Mouse (Mus musculus) adrenal gland (tissue): ENCODE measurements around the gene Trim11.
"Not testable (repeated sequence)": the region's sequence is repeated elsewhere in the genome, so short reads cannot be mapped to it uniquely, and the experiment has no call there.

Experiments
- intact Hi-C: fragments of 180-260 bp; cut with DNase I; formaldehyde crosslinking; loops from one replicate; pipeline ENCODE4 v1.15.1; 2025
- long read RNA-seq, 2 experiments: library from polyadenylated mRNA; unstranded; transcript quantifications; one replicate each; pipeline ENCODE4 v2.0.0; 2020; ENCODE audit warnings: borderline replicate concordance in 1 of 2; ENCODE audit not compliant: insufficient replicate concordance in 1 of 2

Gene Trim11
- long read RNA-seq, experiment 1, partial matches to known transcripts: 2 of 16 reads
- long read RNA-seq, experiment 1, other reads (novel, unspliced or antisense): 14 of 16 reads
- long read RNA-seq, experiment 2, partial matches to known transcripts: 2 of 24 reads
- long read RNA-seq, experiment 2, other reads (novel, unspliced or antisense): 22 of 24 reads

DNA sequence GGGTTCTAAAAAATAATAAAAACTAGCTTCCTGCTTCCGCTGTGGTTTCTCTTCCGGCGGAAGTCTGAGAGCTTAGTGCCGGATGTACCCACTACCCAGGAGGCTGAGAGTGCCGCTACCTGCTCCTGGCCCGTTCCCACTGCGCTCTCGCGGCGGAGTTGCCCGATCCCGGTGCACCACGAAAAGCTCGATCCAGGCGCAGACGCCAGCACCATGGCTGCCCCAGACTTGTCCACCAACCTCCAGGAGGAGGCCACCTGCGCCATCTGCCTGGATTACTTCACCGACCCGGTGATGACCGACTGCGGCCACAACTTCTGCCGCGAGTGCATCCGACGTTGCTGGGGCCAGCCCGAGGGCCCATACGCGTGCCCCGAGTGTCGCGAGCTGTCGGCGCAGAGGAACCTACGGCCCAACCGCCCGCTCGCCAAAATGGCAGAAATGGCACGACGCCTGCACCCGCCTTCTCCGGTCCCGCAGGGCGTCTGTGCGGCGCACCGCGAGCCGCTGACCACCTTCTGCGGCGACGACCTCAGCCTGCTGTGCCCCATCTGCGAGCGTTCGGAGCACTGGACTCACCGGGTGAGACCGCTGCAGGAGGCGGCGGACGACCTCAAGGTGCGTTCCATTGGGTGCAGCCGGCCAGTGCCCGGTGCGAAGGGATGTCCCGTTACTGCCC is at the start of gene Trim11:
Trim11 (plus strand) TSS at position 67 of the 679 bp plus-strand sequence.
- intact Hi-C loops: no loop called here

DNA sequence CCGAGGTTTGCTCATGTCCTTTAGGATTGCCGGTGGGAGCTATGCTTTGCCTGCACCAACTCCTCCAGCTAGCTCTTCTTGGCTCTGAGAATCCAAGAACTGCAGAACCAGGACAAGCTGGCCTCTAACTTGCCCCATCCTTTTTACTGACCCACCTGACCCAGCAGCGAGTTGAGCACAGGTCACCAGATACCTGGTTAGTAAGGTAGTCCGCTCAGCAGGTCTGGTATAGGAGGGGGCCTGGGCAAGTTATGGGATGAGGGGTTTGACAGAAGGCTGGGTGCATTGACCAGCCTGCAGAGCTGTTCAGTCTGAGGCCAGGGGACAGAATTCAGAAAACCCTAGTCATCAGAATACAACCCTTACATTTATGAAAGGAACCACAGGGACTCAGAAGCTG is 48.8 kb upstream of the Trim11 start:
- intact Hi-C loops: no loop called here

DNA sequence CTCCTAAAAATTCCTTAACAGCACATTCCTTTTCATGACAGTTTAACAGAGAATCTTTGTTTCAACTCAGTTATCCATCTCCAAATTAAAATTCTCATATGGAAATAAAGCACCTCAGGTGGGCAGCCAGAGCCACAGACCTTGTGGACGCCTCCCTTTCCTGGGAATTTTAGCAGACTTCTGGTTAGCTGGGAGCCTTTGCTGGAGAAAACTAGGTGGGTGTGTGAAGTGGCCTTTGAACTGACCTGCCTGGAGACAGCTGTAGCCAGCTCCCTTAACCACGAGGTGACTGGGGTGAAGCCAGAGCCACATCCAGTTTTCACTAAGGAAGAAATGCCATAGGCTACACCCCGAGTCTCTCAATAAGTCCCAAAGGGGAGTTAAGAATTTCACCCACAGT is 48.3 kb upstream of the Trim11 start:
- intact Hi-C loops: no loop called here

DNA sequence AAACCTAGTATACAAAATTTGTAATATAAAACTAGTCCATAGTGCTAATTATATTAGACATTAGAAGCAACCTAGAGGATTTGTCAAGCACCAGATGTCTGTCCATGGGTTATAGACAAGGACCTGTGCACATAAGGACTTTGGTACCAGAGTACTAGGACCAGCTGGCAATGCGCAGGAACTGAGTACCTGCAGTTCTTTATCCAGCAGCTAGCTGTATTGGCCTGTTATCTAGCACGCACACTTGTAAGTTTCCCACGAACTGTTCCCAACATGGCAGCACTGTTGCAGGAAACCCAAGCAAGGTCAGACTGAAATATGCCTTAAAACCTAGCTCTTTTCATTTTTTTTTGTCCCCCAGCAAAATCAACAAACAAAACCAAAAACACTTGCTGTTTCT is 47.6 kb upstream of the Trim11 start:
- intact Hi-C loops: no loop called here

DNA sequence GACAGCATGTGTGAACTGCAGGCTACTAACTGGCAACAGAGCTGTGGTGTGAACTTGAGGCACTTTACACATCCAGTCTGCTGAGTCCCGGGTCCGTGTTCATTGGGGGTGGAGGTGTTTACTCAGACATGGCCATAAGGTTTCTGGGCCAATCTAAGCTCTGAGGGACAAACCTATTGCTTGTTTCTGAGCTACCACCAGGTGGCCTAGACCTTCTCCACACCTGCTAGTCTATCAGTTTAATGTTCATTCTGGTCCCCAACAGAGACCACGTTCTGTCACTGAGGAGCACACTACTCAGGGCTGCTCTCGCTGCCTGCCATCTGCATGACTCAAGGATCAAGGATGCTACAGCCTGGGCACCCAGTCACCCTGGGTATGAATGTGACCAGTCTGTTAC is 46.3 kb upstream of the Trim11 start:
- intact Hi-C loops: no loop called here

DNA sequence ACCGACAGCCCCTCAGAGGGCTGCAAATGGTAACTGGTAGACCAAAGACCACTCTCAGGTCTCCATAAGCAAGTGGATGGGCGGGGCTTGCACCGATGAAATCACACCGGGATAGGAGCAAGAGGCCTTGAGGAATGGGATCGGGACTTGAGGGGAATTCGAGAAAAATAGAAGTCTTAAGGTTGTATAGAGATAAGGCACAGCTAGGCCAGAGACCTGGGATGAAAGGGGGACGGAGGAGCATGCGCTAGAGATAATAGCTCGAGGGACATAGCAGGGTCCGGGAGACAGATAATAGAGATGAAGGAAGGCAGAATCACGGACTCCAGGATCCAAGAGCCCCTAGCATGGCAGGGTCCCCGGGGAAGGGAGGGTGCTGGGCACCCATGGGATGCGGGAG is 40.0 kb upstream of the Trim11 start:
- intact Hi-C loops: no loop called here

DNA sequence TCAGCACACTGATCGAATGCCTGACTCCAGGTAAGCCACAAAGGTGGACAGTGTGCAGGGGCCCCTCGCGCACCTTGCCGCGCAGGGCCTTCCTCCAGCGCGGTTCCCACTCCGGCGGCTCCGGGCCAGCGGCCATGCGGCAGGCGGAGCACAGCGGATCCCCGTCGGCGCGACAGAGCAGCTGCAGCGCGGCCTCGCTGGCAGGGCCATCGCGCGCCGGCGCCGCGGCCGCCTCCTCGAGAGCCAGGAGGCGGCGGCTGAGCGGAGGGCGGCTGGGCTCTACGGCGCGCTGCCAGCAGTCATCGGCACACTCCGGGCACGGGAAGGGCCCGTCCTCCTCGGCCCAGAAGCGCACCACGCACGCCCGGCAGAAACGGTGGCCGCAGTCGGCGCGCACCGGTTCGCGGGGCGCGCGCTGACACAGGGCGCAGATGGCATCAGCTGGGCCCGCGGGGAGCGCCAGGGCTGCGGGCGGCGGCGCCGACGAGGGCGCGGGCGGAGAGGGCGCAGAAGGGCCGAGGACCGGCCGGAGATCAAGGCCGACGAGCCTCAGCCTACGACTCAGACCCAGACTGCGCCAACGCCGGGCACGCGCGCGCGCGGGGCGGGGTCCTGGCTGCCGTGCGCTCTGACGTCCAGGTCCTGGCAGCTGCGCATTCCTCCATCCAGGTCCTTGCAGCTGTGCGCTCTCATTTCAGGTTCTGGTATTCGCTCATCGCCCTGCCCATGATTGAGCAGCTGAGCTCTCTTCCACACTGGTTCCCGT is 39.4 kb upstream of the Trim11 start, which contains the start of gene Rnf187:
Rnf187 (minus strand) TSS at position 595 of the 766 bp plus-strand sequence.
- intact Hi-C loops: no loop called here

DNA sequence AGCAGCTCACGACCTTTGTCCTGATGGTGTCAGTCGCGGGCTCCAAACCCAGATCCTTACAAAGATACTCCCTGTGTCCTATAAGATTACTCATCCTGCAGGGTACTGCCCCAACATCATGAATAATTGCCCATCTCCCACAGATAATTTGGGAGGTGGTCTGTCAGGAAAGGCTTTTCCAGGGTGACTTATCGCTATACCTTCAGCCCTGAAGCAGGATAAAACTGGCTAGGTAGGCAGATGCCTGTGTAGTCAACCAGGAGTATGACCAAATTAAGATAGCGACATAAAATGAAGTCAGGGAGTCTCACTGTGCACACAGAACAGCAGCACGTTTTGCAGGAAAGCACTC is 38.8 kb upstream of the Trim11 start:
- intact Hi-C loops: no loop called here

DNA sequence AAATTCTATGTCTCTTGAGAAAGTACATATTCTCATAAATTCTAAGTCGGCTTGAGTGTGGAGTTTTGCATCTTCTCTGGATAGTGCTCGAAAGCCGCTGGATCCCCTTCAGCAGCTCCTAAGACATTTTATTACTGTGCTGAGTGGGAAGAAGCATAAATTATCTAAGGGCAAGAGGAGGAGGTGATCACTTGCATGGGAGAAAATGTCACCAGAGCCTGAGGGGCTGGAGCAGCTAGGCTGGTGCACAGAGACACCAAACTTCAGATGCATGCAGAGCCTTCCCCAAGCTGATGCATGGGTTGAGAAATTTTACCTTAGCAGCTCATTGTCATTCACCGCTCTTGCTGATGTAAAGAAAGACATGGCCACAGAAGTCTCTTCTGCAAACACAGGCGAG is 33.8 kb upstream of the Trim11 start:
- intact Hi-C loops: no loop called here

DNA sequence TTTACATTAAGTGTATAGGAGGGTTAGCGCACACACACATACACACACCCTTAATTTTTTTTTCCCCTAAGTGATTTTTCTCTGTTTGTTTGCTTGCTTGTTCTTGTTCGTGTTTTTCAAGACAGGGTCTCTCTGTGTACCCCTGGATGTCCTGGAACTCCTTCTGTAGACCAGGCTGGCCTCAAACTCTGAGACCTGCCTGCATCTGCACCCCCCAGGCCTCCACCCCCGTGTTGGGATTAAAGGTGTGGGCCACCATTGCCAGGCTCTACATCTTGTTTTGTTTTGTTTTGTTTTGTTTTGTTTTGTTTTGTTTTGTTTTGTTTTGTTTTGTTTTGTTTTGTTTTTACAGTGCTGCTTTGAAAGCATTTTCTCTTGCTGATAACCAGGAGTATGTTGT is 30.6 kb upstream of the Trim11 start:
- intact Hi-C loops: no loop called here

DNA sequence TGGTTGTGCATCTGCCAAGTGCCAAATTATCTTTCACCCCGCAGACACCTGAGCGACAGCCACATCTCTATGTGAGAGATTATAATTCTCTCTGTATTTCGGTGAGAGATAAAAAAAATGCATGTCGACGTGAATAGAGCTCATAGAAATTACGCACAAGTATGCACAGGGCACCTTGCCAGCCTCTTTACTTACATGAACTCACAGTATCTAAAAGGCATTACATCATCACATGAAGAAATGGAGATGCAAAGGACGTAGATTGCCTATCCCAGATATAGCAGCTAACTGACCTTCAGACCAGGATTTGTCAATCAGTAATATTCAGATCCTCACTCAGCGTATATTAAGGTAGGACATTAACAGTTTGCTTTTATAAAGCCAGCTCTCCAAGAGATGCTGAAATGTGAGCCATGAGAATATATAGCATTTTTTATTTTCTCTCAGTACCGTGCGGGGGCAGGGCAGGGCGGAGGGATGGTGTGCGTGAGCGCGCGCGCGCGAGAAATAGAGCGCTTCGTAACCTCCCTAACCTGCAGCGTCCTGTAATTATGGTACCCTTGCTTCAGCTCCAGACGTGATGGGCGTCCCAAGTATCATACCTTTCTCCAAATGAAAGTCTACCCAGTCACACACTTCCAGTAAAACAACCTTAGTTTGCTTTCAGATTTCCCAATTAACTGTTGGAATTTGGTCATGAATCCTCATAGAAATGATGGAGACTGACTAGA is 29.9 kb upstream of the Trim11 start:
- intact Hi-C loops: no loop called here

DNA sequence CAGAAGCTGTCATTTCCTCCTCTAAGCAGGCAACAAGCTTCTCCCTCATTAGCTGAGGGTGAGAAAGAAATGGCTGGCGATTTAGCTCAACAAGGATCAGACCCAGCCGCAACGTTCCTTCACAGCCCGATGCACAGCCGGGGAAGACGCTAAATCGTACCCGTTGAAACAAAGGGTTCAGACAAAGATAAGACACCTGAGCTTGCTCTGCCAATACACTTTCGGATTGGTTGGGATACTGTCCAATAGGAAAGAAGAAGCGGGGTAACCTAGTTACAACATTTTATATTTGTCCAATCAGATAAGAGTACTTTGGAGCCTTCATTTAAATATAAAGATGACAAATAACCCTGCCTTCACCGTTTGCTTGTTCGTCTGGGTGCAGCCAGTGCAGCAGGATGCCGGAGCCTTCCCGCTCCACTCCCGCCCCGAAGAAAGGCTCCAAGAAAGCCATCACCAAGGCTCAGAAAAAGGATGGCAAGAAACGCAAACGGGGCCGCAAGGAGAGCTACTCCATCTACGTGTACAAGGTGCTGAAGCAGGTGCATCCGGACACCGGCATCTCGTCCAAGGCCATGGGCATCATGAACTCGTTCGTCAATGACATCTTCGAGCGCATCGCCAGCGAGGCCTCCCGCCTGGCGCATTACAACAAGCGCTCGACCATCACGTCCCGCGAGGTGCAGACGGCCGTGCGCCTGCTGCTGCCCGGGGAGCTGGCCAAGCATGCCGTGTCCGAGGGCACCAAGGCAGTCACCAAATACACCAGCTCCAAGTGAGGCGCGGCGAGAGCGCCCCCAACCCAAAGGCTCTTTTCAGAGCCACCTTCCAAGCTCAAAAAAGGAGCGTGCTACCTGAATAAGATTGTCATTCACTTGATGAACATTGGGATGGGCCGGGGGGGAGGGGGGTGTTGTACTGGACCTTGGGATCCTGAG is 29.1 kb upstream of the Trim11 start, which contains the start of gene Hist3h2ba:
Hist3h2ba (plus strand) TSS at position 379 of the 938 bp plus-strand sequence.
- intact Hi-C loops: no loop called here

DNA sequence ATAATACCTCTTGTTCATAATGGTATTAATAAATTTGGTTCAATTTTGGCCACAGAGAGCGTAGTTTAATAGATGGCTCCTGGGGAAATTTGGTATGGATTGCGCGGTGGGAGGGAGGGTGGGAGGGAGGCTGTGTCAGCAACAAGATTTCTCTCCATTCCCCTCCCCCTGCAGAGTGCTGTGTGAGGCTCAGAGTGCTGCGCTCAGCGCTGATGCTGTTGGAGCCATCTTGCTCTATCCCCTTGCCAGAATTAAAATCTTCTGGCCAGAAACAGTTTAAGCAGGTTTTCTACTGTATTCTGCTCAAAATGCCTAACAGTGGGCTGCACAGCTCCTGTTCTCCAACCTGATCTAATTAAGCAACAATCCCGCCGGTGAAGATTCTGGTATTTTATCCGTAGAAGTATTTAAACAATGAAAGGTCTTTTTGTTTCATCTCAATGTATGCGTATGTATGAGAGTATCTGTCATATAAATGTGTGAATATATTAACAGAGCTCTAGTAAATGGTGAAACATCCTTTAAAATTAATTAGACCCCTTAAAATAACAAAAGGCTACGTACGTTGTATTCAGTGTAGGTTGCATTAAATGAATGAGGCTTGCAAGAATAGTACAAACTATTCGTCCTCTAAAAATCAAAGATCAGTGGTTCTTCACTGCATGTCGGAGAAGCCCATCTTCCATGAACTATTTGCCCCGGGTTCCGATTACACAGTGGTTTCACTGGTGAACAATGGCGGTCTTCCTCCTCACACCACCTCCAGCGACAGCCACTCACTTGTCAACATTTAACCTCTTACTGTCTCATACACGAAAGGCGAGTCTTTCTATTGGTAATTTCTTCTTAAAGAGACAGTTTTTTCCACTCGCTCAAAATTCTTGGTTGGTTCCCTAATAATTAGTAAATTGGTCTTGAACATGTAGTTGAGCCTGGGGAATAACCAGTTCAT is 28.1 kb upstream of the Trim11 start:
- intact Hi-C loops: no loop called here

DNA sequence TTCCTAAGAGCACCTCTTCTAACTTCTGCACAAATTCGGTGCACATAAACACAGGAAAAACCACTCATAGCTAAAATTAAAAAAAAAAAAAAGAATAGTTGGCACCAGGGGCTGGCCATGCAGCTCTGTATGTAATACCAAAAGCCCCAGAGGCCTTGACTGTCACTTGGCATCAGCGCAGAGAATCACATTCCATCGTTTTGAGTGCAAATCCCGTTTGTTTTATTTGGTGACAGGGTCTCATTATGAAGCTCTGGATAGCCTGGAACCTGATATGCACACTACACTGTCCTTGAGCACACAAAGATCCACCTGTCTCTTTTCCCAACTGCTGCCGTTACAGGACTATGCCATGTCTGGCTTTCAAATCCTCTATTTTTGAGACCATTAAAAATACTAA is 26.7 kb upstream of the Trim11 start:
- intact Hi-C loops: no loop called here

DNA sequence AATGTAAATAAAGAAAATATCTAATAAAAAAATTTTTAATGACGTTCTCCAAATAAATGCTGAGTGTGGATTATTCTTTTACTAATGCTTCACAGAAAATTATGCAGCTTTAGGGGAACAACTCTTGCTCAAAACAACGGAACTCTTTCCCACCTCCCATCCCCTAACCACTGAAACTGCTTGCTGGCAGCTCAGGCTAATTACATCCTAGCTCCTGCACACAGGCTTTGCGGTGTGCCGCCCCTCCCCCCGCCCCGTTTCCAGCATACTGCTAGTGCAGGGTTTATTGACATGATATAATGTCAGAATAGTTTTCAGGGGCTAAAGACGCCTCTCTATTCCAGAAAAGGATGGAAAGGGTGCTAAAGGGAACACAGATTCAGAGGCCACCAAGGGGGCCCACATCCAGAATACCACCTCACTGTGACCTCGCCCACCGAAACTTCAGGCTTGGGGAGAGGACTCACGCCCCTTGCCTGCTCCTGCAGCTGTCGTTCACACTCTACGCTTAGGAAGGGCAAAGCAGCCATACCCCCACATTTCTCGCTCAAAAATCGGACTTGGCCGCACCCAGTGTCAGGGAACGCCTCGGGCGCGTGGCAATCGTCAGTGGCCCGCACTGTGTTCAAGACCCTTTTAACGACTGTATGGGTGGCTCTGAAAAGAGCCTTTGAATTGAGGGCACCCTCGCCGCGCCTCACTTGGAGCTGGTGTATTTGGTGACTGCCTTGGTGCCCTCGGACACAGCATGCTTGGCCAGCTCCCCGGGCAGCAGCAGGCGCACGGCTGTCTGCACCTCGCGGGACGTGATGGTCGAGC is 24.3 kb upstream of the Trim11 start:
- intact Hi-C loops: no loop called here

DNA sequence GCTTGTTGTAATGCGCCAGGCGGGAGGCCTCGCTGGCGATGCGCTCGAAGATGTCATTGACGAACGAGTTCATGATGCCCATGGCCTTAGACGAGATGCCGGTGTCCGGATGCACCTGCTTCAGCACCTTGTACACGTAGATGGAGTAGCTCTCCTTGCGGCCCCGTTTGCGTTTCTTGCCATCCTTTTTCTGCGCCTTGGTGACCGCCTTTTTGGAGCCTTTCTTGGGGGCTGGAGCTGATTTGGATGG is 23.8 kb upstream of the Trim11 start:
- intact Hi-C loops: not testable (repeated sequence)

DNA sequence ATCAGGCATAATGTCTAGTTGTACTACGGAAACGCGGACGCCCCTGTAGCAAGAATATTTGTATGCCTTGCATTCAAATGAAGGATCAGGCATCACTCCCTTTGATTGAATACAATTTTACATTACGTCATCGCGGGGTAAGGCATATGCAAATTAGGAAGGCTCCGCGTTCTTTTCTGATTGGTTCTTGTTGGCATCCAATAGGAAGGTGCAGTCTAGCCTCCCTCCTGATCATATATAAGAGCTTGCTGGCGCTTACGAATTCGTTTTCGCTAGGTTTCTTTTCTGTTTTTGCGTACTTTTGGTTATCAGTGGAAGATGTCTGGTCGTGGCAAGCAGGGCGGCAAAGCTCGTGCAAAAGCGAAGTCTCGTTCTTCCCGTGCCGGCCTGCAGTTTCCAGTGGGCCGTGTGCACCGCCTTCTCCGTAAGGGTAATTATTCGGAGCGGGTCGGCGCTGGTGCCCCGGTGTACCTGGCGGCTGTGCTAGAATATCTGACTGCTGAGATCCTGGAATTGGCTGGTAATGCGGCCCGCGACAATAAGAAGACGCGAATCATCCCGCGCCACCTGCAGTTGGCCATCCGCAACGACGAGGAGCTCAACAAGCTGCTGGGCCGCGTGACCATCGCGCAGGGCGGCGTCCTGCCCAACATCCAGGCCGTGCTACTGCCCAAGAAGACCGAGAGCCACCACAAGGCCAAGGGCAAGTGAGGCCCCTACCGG is 23.3 kb upstream of the Trim11 start, which contains the start of the genes Hist3h2a and Trim17:
Hist3h2a (plus strand) TSS at position 266 of the 723 bp plus-strand sequence.
Trim17 (plus strand) TSS at position 266 of the 723 bp plus-strand sequence.
- intact Hi-C loops: no loop called here
